Mouse (Mus musculus): ENCODE measurements around the gene Anxa9. TPM values are rescaled to one million over a fixed set of nuclear protein-coding genes. Genes with fewer than 3 reads are reported as not detected.

The Anxa9 gene
- polyA plus RNA-seq, 2 experiments = 4.7 TPM

GRCm38 (mm10) chr3:95323429-95323828 lies 16.5 kb upstream of the Anxa9 start:
- no peak for TF ChIP-seq POLR2A (IDR thresholded peaks at IDR 0.05; ENCODE audit: borderline replicate concordance, extremely low read depth, insufficient read depth, insufficient read length)
- peaks cover 92% of the 10 kb centered on the region for H3K36me3 ChIP-seq (ENCODE audit: control insufficient read depth, insufficient read depth, low read length)
- H3K4me1 ChIP-seq (ENCODE audit: control insufficient read depth, insufficient read depth, low read length) = peaks cover 4% of the 10 kb centered on the region; the same call in 1 of the 2 replicates
- ATAC-seq (ENCODE audit: low FRiP score, low read depth) (no peak), DNase-seq (ENCODE audit: low spot score) (no peak)
- H3K27ac ChIP-seq (replicated peaks; ENCODE audit: low read depth, low read length) = no peak overlapping the region
- no peak overlapping the region for H3K4me3 ChIP-seq (replicated peaks; ENCODE audit: low read length)
- no peaks in the 10 kb centered on the region for H3K27me3 ChIP-seq (ENCODE audit: control insufficient read depth, insufficient read depth, low read length)
- no peak overlapping the region for H3K4me2 ChIP-seq (replicated peaks; ENCODE audit: low read depth, low read length, severe bottlenecking)
- no peaks in the 10 kb centered on the region for H3K9me3 ChIP-seq (ENCODE audit: control insufficient read depth, low read length)
- WGBS = 91% methylated on average over 3 of the region's 3 CpGs
- H3K9ac ChIP-seq (ENCODE audit: low read depth, low read length, severe bottlenecking) = no peak overlapping the region

- no peaks in the 10 kb centered on the region for H3K9me3 ChIP-seq (ENCODE audit: control insufficient read depth, low read length)
- no peak overlapping the region for H3K9ac ChIP-seq (ENCODE audit: low read depth, low read length, severe bottlenecking)
- H3K4me2 ChIP-seq (replicated peaks; ENCODE audit: low read depth, low read length, severe bottlenecking) = no peak overlapping the region
- H3K4me1 ChIP-seq (ENCODE audit: control insufficient read depth, insufficient read depth, low read length) = peaks cover 23% of the 10 kb centered on the region
- H3K27me3 ChIP-seq (ENCODE audit: control insufficient read depth, insufficient read depth, low read length) = no peaks in the 10 kb centered on the region
- H3K4me3 ChIP-seq (replicated peaks; ENCODE audit: low read length) = no peak overlapping the region
- H3K27ac ChIP-seq (replicated peaks; ENCODE audit: low read depth, low read length) = no peak overlapping the region
- ATAC-seq (ENCODE audit: low FRiP score, low read depth) (no peak), DNase-seq (ENCODE audit: low spot score) (no peak)
- peaks cover 57% of the 10 kb centered on the region for H3K36me3 ChIP-seq (ENCODE audit: control insufficient read depth, insufficient read depth, low read length)
- no peak for TF ChIP-seq POLR2A (IDR thresholded peaks at IDR 0.05; ENCODE audit: borderline replicate concordance, extremely low read depth, insufficient read depth, insufficient read length)
- 76% methylated on average over 12 of the region's 12 CpGs for WGBS
These were observed 13.0 kb upstream of the Anxa9 start for GRCm38 (mm10) chr3:95319701-95320625.

GRCm38 (mm10) chr3:95319110-95319509 lies 12.1 kb upstream of the Anxa9 start:
- Histone ChIP-seq H3K4me1 (ENCODE audit: control insufficient read depth, insufficient read depth, low read length) (peaks cover 23% of the 10 kb centered on the region), H3K27me3 (ENCODE audit: control insufficient read depth, insufficient read depth, low read length) (no peaks in the 10 kb centered on the region), H3K4me2 (replicated peaks; ENCODE audit: low read depth, low read length, severe bottlenecking) (no peak overlapping the region), H3K27ac (replicated peaks; ENCODE audit: low read depth, low read length) (no peak overlapping the region), H3K4me3 (replicated peaks; ENCODE audit: low read length) (no peak overlapping the region), H3K9me3 (ENCODE audit: control insufficient read depth, low read length) (no peaks in the 10 kb centered on the region), H3K36me3 (ENCODE audit: control insufficient read depth, insufficient read depth, low read length) (peaks cover 49% of the 10 kb centered on the region), H3K9ac (ENCODE audit: low read depth, low read length, severe bottlenecking) (no peak overlapping the region)
- DNase-seq (ENCODE audit: low spot score) (no peak), ATAC-seq (ENCODE audit: low FRiP score, low read depth) (no peak)
- 69% methylated on average over 2 of the region's 2 CpGs for WGBS
- TF ChIP-seq POLR2A (IDR thresholded peaks at IDR 0.05; ENCODE audit: borderline replicate concordance, extremely low read depth, insufficient read depth, insufficient read length) = no peak

- H3K27ac ChIP-seq (replicated peaks; ENCODE audit: low read depth, low read length) = no peak overlapping the region
- H3K9ac ChIP-seq (ENCODE audit: low read depth, low read length, severe bottlenecking) = no peak overlapping the region
- H3K4me3 ChIP-seq (replicated peaks; ENCODE audit: low read length) = no peak overlapping the region
- H3K9me3 ChIP-seq (ENCODE audit: control insufficient read depth, low read length) = no peaks in the 10 kb centered on the region
- peaks cover 43% of the 10 kb centered on the region for H3K36me3 ChIP-seq (ENCODE audit: control insufficient read depth, insufficient read depth, low read length)
- no peaks in the 10 kb centered on the region for H3K27me3 ChIP-seq (ENCODE audit: control insufficient read depth, insufficient read depth, low read length)
- TF ChIP-seq POLR2A (IDR thresholded peaks at IDR 0.05; ENCODE audit: borderline replicate concordance, extremely low read depth, insufficient read depth, insufficient read length) = no peak
- no peak overlapping the region for H3K4me2 ChIP-seq (replicated peaks; ENCODE audit: low read depth, low read length, severe bottlenecking)
- peaks cover 23% of the 10 kb centered on the region for H3K4me1 ChIP-seq (ENCODE audit: control insufficient read depth, insufficient read depth, low read length)
- ATAC-seq (ENCODE audit: low FRiP score, low read depth) = no peak
- 51% methylated on average over 6 of the region's 6 CpGs for WGBS
- DNase-seq (ENCODE audit: low spot score) = no peak
These were observed 11.6 kb upstream of the Anxa9 start for GRCm38 (mm10) chr3:95318548-95318947.

- no peaks in the 10 kb centered on the region for H3K27me3 ChIP-seq (ENCODE audit: control insufficient read depth, insufficient read depth, low read length)
- no peak for TF ChIP-seq POLR2A (IDR thresholded peaks at IDR 0.05; ENCODE audit: borderline replicate concordance, extremely low read depth, insufficient read depth, insufficient read length)
- 23% methylated on average over 12 of the region's 12 CpGs for WGBS
- no peaks in the 10 kb centered on the region for H3K9me3 ChIP-seq (ENCODE audit: control insufficient read depth, low read length)
- ATAC-seq (ENCODE audit: low FRiP score, low read depth) (no peak), DNase-seq (ENCODE audit: low spot score) (peak; percentile 50)
- H3K36me3 ChIP-seq (ENCODE audit: control insufficient read depth, insufficient read depth, low read length) = peaks cover 33% of the 10 kb centered on the region
- peak overlapping the region; percentile 8 for H3K4me2 ChIP-seq (replicated peaks; ENCODE audit: low read depth, low read length, severe bottlenecking)
- peaks cover 23% of the 10 kb centered on the region for H3K4me1 ChIP-seq (ENCODE audit: control insufficient read depth, insufficient read depth, low read length)
- H3K27ac ChIP-seq (replicated peaks; ENCODE audit: low read depth, low read length) = no peak overlapping the region
- H3K9ac ChIP-seq (ENCODE audit: low read depth, low read length, severe bottlenecking) = peak overlapping the region; percentile 8; the same call in 1 of the 2 replicates
- 0 out of 2 replicates have a peak overlapping the region, but pooled peaks have one; percentile 5 for H3K4me3 ChIP-seq (replicated peaks; ENCODE audit: low read length)
These were observed 10.6 kb upstream of the Anxa9 start for GRCm38 (mm10) chr3:95317414-95318080.
